Mouse (Mus musculus) bone marrow, adult 2 months (tissue): ENCODE measurements around the gene Mpp1.

Experiments
- CTCF ChIP-seq: fragments of 200-500 bp; IDR thresholded peaks from 2 replicates; pipeline ENCODE4 v1.5.1; 2011; ENCODE audit warnings: low read length, control low read depth; ENCODE audit not compliant: control insufficient read depth, insufficient read depth
- POLR2A ChIP-seq: fragments of 200-500 bp; IDR thresholded peaks from 2 replicates; pipeline ENCODE4 v1.6.1; 2011; ENCODE audit warnings: low read depth, mild to moderate bottlenecking, control low read depth, low read length, borderline replicate concordance; ENCODE audit not compliant: control insufficient read depth

GRCm38 (mm10) chrX:75155576-75156243 is 24.9 kb upstream of the Mpp1 start:
- TF ChIP-seq POLR2A (no peak), CTCF (no peak)
